Mouse (Mus musculus) c-Kit-positive CD71-positive TER-119-positive erythroid progenitor cells, embryonic 14.5 days (primary cell): Measurements from ENCODE around the gene Ccdc40.

Experiments
- DNase-seq: peaks from one replicate; pipeline ENCODE4 v3.0.0-alpha.2; 2013; ENCODE audit warnings: low spot score

Ccdc40 gene

GRCm38 (mm10) chr11:119228091-119228781, at the start of gene Ccdc40, which contains the start of gene Tbc1d16:
TSS of gene Ccdc40 (plus strand) at chr11:119228572.
TSS of gene Tbc1d16 (minus strand) at chr11:119228499.
- peak; percentile 48 for DNase-seq

GRCm38 (mm10) chr11:119180824-119181582, 47.4 kb upstream of the Ccdc40 start:
- no peak for DNase-seq

DNA sequence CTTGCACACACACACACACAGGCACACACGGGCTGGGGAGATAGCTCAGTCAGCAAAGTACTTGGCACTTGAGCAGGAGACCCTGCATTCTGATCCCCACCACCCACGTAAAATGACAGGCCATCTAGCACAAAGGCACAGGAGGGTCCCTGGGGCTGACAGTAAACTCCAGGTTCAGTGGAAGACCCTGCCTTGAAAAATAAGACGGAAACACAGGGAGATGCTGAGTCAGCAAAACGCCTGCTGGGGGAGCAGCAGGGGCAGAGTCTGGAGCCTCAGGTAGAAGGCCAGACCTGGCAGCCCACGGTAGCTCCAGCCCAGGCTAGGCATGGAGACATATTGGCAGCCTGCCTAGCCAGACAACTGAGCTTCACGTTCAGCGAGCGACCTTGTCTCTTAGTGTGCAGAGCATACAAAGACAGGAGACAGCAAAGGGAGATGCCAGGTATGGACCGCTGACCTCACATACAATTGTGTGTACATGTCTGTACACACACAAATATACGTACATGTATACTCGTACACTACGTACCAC, 46.4 kb upstream of the Ccdc40 start:
- no peak for DNase-seq

GRCm38 (mm10) chr11:119183684-119184310, 44.6 kb upstream of the Ccdc40 start:
- no peak for DNase-seq

DNA sequence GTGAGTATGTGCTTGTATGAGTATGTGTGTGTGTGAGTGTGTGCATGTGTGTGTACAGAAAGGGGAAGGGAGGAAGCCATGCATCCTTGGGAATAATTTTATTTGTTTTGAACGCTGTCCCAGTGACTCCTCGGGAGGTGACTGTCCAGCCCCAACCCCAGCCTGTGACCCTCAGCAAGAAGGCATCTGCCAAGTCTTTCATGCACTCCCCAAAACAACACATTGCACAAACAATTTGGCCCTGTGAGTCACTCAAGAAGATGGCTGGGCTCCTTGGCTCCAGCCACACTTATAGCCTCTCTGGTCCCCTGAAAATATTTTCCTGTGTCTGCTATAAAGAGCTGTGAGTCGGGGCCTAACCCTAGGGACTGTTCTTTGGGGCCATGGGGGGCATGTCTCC, 42.0 kb upstream of the Ccdc40 start:
- DNase-seq = no peak

DNA sequence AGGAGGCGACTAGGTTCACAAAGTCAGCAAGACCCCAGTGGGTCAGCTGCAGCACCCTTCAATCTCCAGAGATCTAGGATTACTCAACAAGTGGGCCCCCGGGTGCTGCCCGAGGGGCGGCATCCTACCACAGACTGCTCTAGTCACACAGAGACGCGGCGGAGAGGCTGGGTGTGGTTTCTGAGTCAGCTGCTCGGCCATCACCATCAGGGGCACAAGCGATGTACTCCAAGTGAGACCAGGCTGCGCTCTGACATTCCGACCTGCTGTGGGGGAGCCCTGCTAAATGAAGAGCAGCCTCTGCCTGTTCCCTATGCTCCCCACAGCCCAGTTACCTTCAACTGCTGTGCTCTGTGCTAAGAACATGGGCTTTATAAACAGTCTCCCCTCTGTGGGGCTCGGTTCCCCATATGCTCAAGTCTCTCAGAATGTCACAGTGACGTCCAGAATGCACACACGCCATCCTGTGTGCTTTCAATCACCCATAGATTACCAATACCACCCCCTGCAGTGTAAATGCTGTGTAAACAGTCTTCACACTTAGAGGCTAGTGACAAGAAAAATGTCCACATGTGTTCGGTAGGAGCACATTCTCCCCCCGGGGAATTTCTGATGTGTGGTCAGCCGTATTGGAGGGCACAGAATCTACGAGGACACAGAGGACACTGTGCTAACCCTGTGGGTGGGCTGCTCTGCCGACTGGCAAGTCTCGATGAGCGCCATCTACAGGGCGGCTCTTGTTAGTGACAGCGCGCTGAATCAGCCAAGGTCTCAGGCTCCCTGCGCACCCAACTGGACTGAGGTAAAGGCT, 41.2 kb upstream of the Ccdc40 start:
- DNase-seq = no peak

DNA sequence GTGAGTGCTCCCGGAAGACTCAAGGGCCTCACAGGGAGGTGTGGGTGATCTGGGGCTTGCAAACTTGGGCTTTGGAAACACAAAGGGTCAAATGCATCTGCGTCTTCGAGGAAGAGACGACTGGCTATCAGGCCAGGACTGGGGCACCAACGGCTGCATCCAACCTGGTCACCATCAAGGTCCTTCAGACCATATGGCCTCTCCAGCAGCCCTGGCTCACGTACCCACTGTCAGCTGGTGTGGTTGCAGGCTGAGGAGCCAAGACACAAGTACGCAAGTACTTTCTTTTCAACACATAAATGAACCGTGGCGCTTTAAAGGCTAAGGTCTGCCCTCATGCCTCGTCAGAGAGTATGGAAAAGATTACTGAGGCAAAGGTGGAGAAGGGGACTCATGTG, 40.6 kb upstream of the Ccdc40 start:
- DNase-seq = no peak

- no peak for DNase-seq
Measured at GRCm38 (mm10) chr11:119188389-119188788, 40.0 kb upstream of the Ccdc40 start.

GRCm38 (mm10) chr11:119189319-119189718, 39.1 kb upstream of the Ccdc40 start:
- DNase-seq = no peak

- DNase-seq = no peak
Measured at GRCm38 (mm10) chr11:119190498-119190897, 37.9 kb upstream of the Ccdc40 start.

- DNase-seq = no peak
Measured at GRCm38 (mm10) chr11:119191606-119192081, 36.7 kb upstream of the Ccdc40 start.

DNA sequence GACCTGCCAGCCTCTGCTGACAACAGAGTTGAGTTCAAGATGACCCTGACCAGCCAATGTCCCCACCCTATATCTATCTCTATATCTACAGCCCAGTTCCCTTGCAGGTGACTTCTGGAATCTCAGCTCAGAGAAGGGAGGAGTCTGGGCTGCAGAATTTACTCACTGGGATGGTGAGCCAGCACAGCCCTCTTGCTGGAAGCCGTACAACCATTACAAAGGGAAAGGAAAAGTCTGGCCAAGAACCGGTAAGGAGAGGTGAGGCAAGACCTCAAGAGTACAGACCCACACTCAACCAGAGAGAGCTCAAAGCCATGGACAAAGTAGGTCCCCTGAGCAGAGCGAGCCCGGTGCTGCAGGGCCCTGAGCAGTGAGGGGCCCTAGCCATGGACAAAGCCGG, 36.2 kb upstream of the Ccdc40 start:
- DNase-seq = no peak

DNA sequence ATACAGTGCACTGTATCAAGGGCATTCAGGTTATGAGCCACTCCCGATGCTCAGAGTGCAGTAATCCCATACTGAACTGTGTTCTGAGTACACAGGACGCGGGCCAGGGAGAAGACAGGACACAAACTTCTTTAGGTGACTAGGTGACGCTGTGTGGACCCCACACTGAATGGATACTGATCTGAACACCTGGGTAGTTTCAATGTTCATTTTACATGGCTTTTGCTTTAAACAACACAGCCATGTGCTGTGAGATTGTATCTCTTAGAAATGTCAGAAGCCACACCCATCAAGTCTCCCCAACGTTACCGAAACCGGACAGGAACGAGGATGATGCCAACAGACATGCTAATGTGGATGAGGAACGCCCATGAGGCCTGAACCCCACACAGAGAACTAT, 35.8 kb upstream of the Ccdc40 start:
- DNase-seq = no peak

DNA sequence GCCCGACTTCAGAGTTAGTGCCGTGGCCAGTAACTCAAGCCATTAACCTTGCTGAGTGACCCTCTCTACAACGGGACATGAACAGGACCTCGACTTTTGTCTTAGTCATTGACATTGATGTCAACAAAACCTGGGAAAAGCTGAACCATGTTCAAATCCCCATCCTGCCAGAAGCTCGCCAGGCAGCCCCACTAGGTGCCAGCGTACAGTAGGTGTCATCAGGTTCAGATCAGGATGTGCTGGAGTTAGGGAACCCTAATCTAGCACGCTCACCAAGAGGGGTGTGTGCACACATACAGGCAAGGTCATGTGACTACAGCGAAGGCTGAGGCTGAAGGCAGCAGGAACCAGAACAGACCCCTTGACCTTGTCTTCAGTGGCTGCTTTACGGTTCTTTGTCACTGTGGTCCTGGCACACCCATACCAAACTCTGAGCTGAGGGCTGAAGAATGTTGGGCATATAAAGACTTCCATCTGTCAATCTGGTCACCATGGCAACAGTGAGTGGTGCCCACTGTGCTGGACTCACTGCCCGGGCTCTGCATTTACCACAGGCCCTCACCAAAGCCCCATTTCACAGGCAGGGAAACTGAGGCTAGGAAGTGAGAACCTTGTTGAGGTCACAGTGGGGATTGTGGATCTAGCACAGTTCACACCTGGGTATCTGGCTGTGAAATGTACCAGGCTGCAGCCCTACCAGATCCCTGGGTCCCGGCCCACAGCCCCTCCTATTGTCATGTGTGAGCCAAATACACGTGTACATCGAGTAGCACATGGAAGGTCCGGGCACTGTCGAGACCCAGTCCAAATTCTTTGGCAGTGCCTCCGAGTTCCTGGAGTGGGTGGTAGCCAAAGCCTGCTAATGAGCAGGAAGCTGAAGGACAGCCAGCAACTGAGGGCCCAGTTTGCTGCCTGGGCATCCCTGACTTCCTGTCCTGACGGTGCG, 30.5 kb upstream of the Ccdc40 start:
- DNase-seq = no peak

GRCm38 (mm10) chr11:119198564-119199232, 29.7 kb upstream of the Ccdc40 start:
- no peak for DNase-seq

- DNase-seq = no peak
Measured at GRCm38 (mm10) chr11:119199233-119199601, 29.2 kb upstream of the Ccdc40 start.

DNA sequence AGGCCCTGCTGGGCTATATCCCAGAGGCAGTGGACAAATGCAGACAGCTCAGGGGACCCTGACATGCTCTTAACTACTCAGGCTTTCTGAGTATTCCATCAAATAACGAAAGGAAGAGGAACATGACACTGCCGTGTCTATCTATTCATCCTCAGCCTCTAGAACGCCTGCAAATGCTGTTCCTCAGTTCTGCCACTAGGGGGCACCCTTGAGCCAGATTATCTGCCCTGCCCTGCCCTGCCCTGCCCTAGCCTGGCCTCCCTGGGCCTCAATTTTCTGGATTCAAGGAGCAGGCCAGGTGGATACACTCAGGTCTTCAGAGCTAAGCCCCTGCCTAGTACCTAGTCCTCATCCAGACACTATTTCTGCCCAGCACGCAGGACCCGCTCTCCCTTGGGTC, 24.9 kb upstream of the Ccdc40 start:
- peak; percentile 33 for DNase-seq

DNA sequence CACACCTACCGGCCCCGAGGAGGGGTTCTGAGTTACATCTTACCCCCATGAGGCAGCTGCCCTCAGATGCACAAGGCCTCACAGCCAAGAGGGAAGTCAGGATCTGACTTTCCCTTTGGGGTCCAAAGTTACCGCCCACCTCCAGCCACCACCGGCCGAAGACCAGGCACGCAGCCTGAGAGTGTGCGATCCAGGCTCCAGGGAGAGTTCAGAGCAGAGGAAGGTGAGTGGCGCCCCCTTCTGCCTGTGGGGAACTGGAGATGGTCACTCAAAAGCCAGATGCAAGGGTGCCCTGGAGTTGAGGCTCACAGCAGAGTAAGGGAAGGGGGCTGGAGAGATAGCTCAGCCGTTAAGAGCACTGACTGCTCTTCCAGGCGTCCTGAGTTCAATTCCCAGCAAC, 22.6 kb upstream of the Ccdc40 start:
- no peak for DNase-seq

DNA sequence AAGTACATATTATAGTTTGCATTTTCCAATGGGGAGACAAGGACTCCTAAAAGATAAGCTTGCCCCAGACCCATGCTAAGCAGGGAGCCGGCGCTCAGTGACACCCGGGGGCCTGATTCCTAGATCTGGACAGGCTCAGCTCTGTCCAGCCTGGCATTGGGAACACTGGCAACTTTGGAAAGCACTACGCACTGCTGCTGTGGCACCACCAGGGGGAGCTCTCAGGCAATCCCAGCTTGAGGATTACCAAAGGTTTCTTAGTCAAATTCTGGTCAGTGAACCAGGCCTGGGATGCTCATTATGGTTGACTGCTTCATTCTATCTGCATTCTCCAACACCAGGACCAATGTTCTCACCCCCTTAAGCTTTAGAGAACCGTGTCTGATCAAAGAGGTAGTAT, 21.8 kb upstream of the Ccdc40 start:
- DNase-seq = peak; percentile 40

- no peak for DNase-seq
Measured at GRCm38 (mm10) chr11:119207986-119208385, 20.4 kb upstream of the Ccdc40 start.
